Mouse (Mus musculus): ENCODE results near the gene Spag7. TPM values are rescaled to one million over a fixed set of nuclear protein-coding genes. Genes with fewer than 3 reads are reported as not detected.

Gene Spag7
- total RNA-seq, 2 experiments from 2014 or later: 53.5 to 53.8 TPM

DNA sequence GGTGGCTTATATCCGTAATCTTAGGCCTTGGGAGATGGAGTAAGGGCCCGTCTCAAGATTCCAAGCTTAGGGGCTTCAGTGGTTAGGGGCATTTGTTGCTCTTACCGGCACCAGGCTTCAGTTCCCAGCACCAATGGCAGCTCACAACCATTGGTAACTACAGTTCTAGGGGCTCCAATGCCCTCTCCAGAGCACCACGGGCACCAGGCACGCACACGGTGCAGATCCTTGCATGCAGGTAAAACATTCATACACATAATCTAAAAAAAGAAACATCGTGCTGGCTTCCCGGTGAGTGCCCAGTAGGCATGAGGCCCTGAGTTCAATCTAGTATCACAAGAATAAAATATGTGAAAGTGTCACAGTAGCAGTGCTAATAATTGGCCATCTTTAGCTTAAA, 6.1 kb downstream of the Spag7 start:
- intact Hi-C loops (cut with DNase I): no loop called here

GRCm38 (mm10) chr11:70660571-70660970, 8.6 kb downstream of the Spag7 start:
- no peak for DNase-seq (ENCODE audit: low spot score in 2 of 2)
- intact Hi-C loops (cut with DNase I): no loop called here

More for the DNA sequence above, 6.1 kb downstream of the Spag7 start:
- no peak for DNase-seq (ENCODE audit: low spot score in 2 of 2)

DNA sequence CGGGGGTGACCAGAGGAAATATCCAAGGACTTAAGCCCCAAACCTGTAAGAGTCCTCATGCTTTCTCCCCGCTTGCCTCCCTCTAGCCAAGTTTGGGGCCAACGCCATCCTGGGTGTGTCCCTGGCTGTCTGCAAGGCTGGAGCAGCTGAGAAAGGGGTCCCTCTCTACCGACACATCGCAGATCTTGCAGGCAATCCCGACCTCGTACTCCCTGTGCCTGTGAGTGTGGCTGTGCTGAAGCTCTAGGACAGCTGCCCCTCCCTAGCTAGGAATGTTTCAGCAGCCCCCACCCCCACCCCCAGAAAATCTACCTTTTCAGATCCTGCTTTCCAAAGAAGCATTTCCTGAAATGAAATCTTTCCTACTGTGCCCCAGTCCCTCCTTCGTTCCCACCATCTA, 10.3 kb downstream of the Spag7 start:
- no peak for DNase-seq (ENCODE audit: low spot score in 2 of 2)
- intact Hi-C loops (cut with DNase I): no loop called here

GRCm38 (mm10) chr11:70658521-70658920, 10.7 kb downstream of the Spag7 start:
- DNase-seq (ENCODE audit: low spot score in 2 of 2): no peak
- intact Hi-C loops (cut with DNase I): no loop called here

DNA sequence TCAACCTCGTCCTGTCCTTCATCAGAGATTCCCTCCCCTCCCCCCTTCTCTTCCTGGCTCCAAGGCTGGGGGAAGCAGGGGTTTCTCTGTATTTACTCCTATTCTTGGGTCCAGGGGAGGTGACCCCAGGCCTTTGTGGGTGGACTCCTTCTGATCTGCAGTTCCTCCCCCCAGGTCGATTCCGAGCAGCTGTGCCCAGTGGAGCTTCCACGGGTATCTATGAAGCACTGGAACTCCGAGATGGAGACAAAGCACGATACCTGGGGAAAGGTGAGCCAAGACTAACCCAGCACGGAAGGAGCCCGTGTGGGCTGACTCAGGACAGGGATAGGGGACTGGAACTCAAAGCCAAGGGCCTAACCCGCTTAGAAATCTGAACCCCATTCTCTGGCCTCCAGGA, 11.2 kb downstream of the Spag7 start:
- no peak for DNase-seq (ENCODE audit: low spot score in 2 of 2)
- intact Hi-C loops (cut with DNase I): no loop called here

GRCm38 (mm10) chr11:70657573-70657972, 11.6 kb downstream of the Spag7 start:
- no peak for DNase-seq (ENCODE audit: low spot score in 2 of 2)
- intact Hi-C loops (cut with DNase I): no loop called here

- no peak for DNase-seq (ENCODE audit: low spot score in 2 of 2)
- intact Hi-C loops (cut with DNase I): no loop called here
These were observed 12.3 kb downstream of the Spag7 start, which contains the start of gene Eno3 for GRCm38 (mm10) chr11:70656964-70657363. Gene Eno3 (plus strand): TSS chr11:70657202.

GRCm38 (mm10) chr11:70656456-70656927, 12.7 kb downstream of the Spag7 start:
- intact Hi-C loops (cut with DNase I): no loop called here
- no peak for DNase-seq (ENCODE audit: low spot score in 2 of 2)

- DNase-seq (ENCODE audit: low spot score in 2 of 2): no peak
- intact Hi-C loops (cut with DNase I): loop anchor here (2.0 kb wide), 1 partner anchor 13 kb away; the partner anchor contains the start of gene Spag7
These were observed 13.4 kb downstream of the Spag7 start for GRCm38 (mm10) chr11:70655571-70656455.

GRCm38 (mm10) chr11:70654923-70655570, 14.2 kb downstream of the Spag7 start:
- intact Hi-C loops (cut with DNase I): loop anchor here (2.0 kb wide), 1 partner anchor 14 kb away; the partner anchor contains the start of gene Spag7
- DNase-seq (ENCODE audit: low spot score in 2 of 2): peak; percentile 56 to 76

- intact Hi-C loops (cut with DNase I): loop anchor here (2.0 kb wide), 1 partner anchor 14 kb away; the partner anchor contains the start of gene Spag7
- DNase-seq (ENCODE audit: low spot score in 2 of 2): peak; percentile 68 to 69
These were observed 14.9 kb downstream of the Spag7 start, which contains the start of gene Pfn1 for GRCm38 (mm10) chr11:70654198-70654922. Gene Pfn1 (minus strand): TSS chr11:70654644.

DNA sequence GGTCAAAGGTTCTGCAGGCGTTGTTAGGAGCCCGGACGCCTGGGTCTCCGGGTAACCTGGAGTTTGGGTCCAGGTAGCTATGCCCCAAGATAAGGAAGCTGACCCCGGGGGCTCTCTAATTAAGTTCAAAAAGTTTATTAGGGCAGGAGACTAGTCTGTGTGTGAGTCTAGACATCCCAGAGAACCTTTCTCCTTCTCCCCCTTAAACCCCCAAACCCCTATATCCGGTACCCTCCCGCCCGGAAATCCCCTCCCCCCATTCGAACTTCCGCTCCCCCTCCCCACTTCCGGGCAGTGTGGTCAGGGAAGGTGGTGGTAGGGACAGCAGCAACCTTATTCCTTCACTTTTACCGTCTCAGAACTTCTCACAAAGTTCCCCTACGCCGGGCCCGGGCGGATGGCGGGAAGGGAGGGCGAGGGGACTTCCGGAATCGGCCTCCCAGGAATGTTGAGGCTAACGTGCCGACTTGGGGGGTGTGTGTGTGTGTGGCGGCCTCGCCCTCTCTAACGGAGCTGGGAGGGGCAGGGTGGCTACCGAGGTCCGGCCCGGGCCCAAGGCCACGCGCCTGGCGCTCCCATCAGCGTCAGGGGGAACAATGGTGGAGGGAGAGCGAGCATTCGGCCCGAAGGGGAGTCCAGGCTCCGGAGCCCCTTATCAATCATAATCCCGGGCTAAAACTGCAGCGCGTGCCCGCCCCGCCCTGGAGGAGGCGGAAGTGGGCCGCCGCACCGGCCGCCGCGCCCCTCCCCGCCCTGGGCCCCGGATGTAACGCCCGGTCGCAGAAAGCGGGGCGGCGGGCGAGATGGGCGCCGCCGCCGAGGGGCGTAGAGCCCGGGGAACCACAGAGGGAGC, 15.6 kb downstream of the Spag7 start:
- intact Hi-C loops (cut with DNase I): loop anchor here (2.0 kb wide), 1 partner anchor 15 kb away; the partner anchor contains the start of gene Spag7
- peak in 1 of 2 experiments; percentile 45 for DNase-seq (ENCODE audit: low spot score in 2 of 2)

- DNase-seq (ENCODE audit: low spot score in 2 of 2): no peak
- intact Hi-C loops (cut with DNase I): no loop called here
These were observed 16.3 kb downstream of the Spag7 start for GRCm38 (mm10) chr11:70652884-70653344.

DNA sequence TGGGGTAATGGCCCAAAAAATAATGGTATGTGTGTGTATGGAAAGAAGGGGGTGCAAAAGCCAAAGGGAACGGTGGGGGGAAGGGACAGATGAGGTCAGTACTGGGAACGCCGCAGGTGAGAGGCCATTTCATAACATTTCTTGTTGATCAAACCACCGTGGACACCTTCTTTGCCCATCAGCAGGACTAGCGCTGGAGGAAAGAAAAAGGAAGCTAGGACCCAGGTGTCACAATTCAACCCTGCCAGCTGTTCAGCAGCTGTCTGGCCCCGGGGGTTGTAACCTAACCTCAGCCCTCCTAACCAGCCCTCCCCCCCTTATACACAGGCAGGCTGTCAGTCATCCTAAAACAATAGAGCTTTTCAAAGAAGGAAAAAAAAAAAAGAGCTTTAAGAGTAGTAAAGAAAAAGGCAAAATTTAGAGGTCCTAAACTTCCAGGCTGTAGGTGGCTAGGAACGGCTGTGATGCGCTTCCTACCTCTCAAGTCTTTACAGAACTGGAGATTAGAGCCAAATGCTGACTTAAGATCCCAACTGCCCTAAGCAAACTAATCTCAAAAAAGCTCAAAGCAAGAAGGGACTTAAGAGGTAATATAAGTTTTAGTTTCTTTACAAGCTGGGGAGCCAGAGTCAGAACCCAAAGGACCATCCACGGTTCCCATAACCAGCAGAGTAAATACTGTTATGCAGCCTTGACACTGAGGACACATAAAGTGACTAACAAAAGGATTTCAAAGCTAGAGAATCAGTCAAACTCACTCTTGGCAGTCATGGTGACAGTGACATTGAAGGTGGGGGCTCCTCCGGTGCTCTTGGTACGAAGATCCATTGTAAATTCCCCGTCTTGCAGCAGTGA, 17.0 kb downstream of the Spag7 start:
- intact Hi-C loops (cut with DNase I): no loop called here
- no peak for DNase-seq (ENCODE audit: low spot score in 2 of 2)

DNA sequence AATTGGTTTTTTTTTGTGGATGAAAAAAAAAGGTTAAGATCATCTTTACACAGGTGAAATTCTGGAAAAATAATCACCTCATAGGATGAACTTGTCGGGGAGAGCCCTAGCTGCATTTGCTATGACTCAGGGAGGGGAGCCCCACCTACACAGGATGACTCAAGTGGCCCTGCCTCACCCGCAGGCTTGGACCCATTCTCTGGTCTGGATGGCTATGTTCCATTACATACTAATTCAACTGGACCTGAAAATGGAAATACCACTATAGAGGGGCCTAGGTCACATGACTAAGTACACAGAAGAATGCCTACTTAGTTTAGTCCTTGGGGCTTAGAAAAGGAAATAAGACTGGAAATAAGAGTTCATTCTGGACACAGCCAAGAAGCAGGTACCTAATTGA, 17.8 kb downstream of the Spag7 start:
- intact Hi-C loops (cut with DNase I): no loop called here
- DNase-seq (ENCODE audit: low spot score in 2 of 2): no peak

DNA sequence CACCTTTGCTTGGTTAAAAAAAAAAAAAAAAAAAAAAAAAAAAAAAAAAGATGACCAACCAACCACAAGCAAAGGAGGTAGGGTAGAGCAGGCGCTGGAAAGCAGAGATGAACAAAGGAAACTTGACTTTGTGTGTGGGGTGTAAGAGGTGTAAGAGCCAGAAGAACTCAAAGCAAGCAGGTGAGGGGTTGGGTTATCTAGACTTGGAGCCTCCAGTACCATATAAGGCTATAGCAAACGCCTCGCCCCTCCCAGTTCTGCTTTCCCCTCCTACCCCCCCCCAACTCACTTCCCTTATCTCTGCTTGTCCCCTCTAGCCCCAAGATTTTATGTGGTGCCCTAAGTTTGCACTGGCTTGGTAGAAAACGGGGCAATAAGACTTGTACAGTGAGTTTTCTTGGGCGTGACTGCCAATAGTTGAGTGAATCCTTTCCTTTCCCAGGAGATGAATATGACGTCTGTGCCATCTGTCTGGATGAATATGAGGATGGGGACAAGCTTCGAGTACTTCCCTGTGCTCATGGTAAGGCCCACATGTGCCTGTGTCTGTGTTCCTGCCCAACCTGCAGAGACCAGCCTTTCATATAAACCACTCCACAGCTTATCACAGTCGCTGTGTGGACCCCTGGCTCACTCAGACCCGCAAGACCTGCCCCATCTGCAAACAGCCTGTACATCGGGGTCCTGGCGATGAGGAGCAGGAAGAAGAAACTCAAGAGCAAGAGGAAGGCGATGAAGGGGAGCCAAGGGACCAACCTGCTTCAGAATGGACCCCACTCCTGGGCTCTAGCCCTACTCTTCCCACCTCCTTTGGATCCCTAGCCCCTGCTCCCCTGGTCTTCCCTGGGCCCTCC, 18.7 kb downstream of the Spag7 start:
- no peak for DNase-seq (ENCODE audit: low spot score in 2 of 2)
- intact Hi-C loops (cut with DNase I): no loop called here

All from left cerebral cortex, postnatal 14 days (tissue).